Mouse (Mus musculus) forebrain, embryonic 14.5 days (tissue): ENCODE measurements at regions not wholly inside any gene's neighbourhood (a gene's known extent, or its start where the extent isn't known, plus 50 kb on each side); places are given as distances from the start of the nearest gene placed in this dataset.
A peak's percentile ranks its signal among the peaks of the same experiment; 100 is the strongest.

ENCODE experiments used
- ATAC-seq: fragments of 200-750 bp; cut with Nextera tagmentation; 2 replicates; pipeline ENCODE4 v1.8.0; 2017; ENCODE audit warnings: mild to moderate bottlenecking, moderate library complexity
- DNase-seq: peaks from one replicate; pipeline ENCODE4 v3.0.0-alpha.2; 2015; ENCODE audit warnings: low spot score
- H3K27ac ChIP-seq: fragments of 300-500 bp; sonication (generic); 2 replicates; pipeline ENCODE4 v1.5.1; 2014; ENCODE audit warnings: low read depth, mild to moderate bottlenecking, control low read depth, low read length, moderate library complexity
- H3K27me3 ChIP-seq: fragments of 300-500 bp; sonication (generic); replicated peaks from 2 replicates; pipeline ENCODE4 v1.6.1; 2014; ENCODE audit warnings: low read length, control low read depth, mixed read lengths; ENCODE audit not compliant: control insufficient read depth, insufficient read depth
- H3K36me3 ChIP-seq: fragments of 300-500 bp; sonication (generic); 2 replicates; pipeline ENCODE4 v1.6.1; 2014; ENCODE audit warnings: low read length, control low read depth; ENCODE audit not compliant: control insufficient read depth, insufficient read depth
- H3K4me1 ChIP-seq: fragments of 300-500 bp; sonication (generic); 2 replicates; pipeline ENCODE4 v1.6.1; 2014; ENCODE audit warnings: antibody characterized with exemption, low read length, control low read depth; ENCODE audit not compliant: control insufficient read depth, insufficient read depth
- H3K4me2 ChIP-seq: fragments of 300-500 bp; sonication (generic); 2 replicates; pipeline ENCODE4 v1.6.1; 2014; ENCODE audit warnings: mild to moderate bottlenecking, control low read depth, low read length
- H3K4me3 ChIP-seq: fragments of 300-500 bp; sonication (generic); 2 replicates; pipeline ENCODE4 v1.5.1; 2014; ENCODE audit warnings: low read depth, low read length, control low read depth
- H3K9ac ChIP-seq: fragments of 300-500 bp; sonication (generic); 2 replicates; pipeline ENCODE4 v1.6.1; 2014; ENCODE audit warnings: mild to moderate bottlenecking, low read length, control low read depth, moderate library complexity
- H3K9me3 ChIP-seq: fragments of 300-500 bp; sonication (generic); replicated peaks from 2 replicates; pipeline ENCODE4 v1.6.1; 2016; ENCODE audit warnings: low read length, control low read depth, mixed read lengths; ENCODE audit not compliant: control insufficient read depth
- WGBS: fragments of 180-500 bp; shearing (Covaris S2); extraction: QIAGEN DNeasy Blood & Tissue Kit; methylation state at CpG from one replicate; pipeline ENCODE4 v1.1.7; 2014; 5-methylcytosine and 5-hydroxymethylcytosine counted together

DNA sequence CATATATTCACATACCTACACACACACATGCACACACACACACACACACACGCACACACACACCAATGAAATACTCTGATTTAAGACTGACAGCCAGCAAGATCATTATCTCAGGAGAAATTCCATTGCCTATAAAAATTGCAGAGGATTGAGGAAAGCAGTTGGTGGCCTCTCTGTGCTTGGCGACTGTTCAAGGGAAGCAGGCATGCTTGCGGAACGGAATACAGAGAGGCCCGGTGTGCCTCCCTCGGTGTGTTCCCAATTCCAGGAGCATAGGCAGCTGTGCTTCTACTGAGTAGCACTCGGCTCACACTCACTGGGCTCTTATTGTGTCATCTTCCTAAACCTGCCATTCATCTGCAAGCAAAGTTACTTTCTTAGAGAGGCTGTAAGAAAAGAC is 310.3 kb upstream of the Mki67 start:
- H3K4me3 ChIP-seq: no peak overlapping the region
- no peaks in the 10 kb centered on the region for H3K27me3 ChIP-seq
- DNase-seq (peak; percentile 36), ATAC-seq (no peak)
- H3K27ac ChIP-seq: no peak overlapping the region
- H3K9me3 ChIP-seq: no peaks in the 10 kb centered on the region
- H3K4me2 ChIP-seq: no peak overlapping the region
- 46% methylated on average over 7 of the region's 7 CpGs for WGBS
- no peaks in the 10 kb centered on the region for H3K4me1 ChIP-seq
- no peak overlapping the region for H3K9ac ChIP-seq
- no peaks in the 10 kb centered on the region for H3K36me3 ChIP-seq

DNA sequence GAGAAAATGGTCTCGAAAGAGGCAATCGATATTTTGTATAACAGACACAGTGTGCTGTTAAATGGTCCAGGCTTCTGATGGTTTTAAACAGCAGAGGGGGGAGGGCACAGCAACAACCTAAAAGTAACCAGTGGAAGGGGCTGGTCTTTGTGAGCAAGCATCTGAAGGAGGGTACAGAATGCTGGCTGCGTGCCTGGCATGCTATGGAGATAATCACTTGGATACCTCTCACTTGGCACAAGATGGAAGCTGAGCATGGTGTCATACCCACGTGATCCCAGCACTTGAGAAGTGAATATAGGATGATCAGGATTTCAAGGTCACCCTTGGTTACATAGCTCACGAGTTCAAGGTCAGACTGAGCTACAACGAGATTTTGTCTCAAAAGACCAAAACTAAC is 315.9 kb upstream of the Mki67 start:
- 76% methylated on average over 6 of the region's 6 CpGs for whole genome bisulfite sequencing

DNA sequence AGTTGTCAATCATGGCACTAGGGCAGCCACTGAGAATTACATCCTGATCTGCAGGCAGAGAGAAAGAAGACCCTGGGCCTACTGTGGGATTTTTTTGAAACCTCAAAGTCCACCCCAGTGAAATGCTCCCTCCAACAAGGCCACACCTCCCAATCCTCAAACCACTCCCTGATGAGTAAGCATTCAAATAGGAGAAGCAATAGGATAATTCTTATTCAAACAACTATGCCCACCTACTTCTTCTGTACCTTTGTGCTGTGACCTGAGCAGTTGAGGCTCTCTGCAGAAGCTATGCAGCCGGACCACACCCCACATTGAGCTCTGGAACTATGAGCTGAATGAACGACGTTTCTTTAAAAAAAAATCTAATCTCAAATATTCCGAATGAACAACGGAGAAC is 317.4 kb upstream of the Mki67 start:
- 92% methylated on average over 5 of the region's 5 CpGs for WGBS
- Histone ChIP-seq H3K36me3 (no peaks in the 10 kb centered on the region), H3K27ac (no peak overlapping the region), H3K4me3 (no peak overlapping the region), H3K4me2 (no peak overlapping the region), H3K9ac (no peak overlapping the region), H3K4me1 (peaks cover 4% of the 10 kb centered on the region), H3K9me3 (no peaks in the 10 kb centered on the region), H3K27me3 (no peaks in the 10 kb centered on the region)
- DNase-seq (no peak), ATAC-seq (no peak)

More for the DNA sequence above, 315.9 kb upstream of the Mki67 start:
- Histone ChIP-seq H3K27ac (no peak overlapping the region), H3K9me3 (no peaks in the 10 kb centered on the region), H3K27me3 (no peaks in the 10 kb centered on the region), H3K4me1 (peaks cover 4% of the 10 kb centered on the region), H3K4me2 (no peak overlapping the region), H3K9ac (no peak overlapping the region), H3K36me3 (no peaks in the 10 kb centered on the region), H3K4me3 (no peak overlapping the region)
- ATAC-seq (no peak), DNase-seq (peak; percentile 47)

DNA sequence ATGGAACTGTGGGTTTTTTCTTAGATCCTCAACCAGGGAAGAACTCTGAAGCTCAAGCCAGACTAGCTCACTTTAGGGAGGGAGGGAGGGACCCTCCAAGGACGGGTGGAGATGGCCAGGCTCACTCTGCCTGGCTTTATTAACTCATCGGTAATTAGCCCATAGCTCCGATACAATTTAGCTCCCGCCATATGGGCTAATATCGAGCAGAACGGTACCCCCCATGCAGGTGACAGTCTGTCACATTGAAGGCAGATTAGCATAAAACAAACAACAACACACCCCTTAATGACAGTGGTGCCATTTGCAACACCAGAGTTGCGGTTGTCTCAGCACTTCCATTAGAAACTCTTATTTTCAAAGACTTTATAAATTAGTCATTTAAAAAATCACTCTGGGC is 319.6 kb upstream of the Mki67 start:
- Histone ChIP-seq H3K27me3 (no peaks in the 10 kb centered on the region), H3K9me3 (no peaks in the 10 kb centered on the region), H3K4me3 (no peak overlapping the region), H3K36me3 (no peaks in the 10 kb centered on the region), H3K27ac (no peak overlapping the region), H3K4me1 (peaks cover 4% of the 10 kb centered on the region), H3K4me2 (no peak overlapping the region), H3K9ac (no peak overlapping the region)
- WGBS: 55% methylated on average over 7 of the region's 7 CpGs
- peak; percentile 35 for DNase-seq
- ATAC-seq: no peak

DNA sequence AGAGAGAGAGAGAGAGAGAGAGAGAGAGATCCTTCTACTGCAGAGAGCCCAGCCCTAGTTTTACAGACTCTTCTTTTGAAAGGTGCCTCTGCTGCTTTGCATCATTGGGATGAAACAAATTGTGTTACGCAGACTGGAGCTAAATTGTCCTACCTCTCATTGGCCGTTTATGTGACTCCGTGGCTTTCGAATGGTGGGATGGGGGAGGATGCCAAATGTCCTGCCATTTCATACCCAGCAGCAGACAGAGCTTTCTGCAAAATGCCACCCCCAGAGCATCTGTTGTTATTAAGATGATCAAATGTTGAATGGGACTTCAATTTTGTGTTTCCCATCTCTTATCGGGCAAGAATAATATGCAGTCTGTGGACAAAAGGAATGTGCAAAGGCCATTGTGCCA is 321.9 kb upstream of the Mki67 start:
- Histone ChIP-seq H3K9ac (no peak overlapping the region), H3K27me3 (no peaks in the 10 kb centered on the region), H3K36me3 (no peaks in the 10 kb centered on the region), H3K4me3 (no peak overlapping the region), H3K4me1 (no peaks in the 10 kb centered on the region; the same call in 1 of the 2 replicates), H3K4me2 (no peak overlapping the region), H3K9me3 (no peaks in the 10 kb centered on the region), H3K27ac (no peak overlapping the region)
- ATAC-seq: no peak
- 80% methylated on average over 5 of the region's 5 CpGs for WGBS
- DNase-seq: no peak

DNA sequence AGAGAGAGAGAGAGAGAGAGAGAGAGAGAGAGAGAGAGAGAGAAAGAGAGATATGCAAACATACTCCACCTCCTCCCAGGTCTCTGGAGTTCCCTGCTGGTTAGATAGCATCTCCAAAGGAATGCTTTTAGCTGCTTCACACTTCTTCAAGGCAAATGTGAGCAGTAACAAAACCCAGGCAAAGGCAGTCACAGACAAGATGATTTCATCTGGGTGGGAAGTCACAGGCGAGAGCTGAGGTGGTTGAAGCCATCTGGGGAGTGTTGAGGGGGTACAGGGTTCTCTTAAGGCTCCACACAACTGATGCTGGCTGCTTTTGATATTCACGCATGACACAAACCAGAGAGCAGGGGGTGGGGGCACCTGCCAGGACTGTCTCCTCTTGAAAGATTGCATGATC is 322.7 kb upstream of the Mki67 start:
- ATAC-seq (no peak), DNase-seq (no peak)
- H3K4me2 ChIP-seq: no peak overlapping the region
- H3K36me3 ChIP-seq: no peaks in the 10 kb centered on the region
- no peaks in the 10 kb centered on the region for H3K27me3 ChIP-seq
- H3K9me3 ChIP-seq: no peaks in the 10 kb centered on the region
- no peak overlapping the region for H3K4me3 ChIP-seq
- H3K4me1 ChIP-seq: no peaks in the 10 kb centered on the region; the same call in 1 of the 2 replicates
- H3K9ac ChIP-seq: no peak overlapping the region
- H3K27ac ChIP-seq: no peak overlapping the region
- 62% methylated on average over 2 of the region's 2 CpGs for WGBS

DNA sequence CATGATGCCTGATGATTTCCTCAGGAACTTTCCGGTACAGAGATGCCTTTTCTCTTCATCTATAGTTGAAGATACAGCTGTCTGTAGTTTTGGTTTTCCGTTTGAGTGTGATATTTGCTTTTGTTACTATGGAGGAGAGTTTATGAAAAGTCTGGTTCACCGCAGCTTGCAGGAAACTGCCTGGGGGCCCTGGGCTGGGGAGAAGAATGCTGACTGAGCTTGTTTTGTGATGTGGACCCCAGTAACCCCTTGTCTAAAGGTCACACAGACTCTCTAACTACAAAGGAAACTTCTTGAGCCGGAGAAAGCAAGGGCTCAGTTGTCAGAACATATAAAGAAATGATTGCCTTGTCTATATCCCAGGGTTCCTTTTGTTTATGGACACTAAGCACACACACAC is 325.8 kb upstream of the Mki67 start:
- peaks cover 3% of the 10 kb centered on the region for H3K4me1 ChIP-seq
- no peak overlapping the region for H3K4me3 ChIP-seq
- WGBS: 70% methylated on average over 4 of the region's 4 CpGs
- H3K9me3 ChIP-seq: no peaks in the 10 kb centered on the region
- H3K4me2 ChIP-seq: no peak overlapping the region
- no peak overlapping the region for H3K27ac ChIP-seq
- no peaks in the 10 kb centered on the region for H3K36me3 ChIP-seq
- H3K27me3 ChIP-seq: no peaks in the 10 kb centered on the region
- no peak overlapping the region for H3K9ac ChIP-seq
- ATAC-seq (no peak), DNase-seq (no peak)

DNA sequence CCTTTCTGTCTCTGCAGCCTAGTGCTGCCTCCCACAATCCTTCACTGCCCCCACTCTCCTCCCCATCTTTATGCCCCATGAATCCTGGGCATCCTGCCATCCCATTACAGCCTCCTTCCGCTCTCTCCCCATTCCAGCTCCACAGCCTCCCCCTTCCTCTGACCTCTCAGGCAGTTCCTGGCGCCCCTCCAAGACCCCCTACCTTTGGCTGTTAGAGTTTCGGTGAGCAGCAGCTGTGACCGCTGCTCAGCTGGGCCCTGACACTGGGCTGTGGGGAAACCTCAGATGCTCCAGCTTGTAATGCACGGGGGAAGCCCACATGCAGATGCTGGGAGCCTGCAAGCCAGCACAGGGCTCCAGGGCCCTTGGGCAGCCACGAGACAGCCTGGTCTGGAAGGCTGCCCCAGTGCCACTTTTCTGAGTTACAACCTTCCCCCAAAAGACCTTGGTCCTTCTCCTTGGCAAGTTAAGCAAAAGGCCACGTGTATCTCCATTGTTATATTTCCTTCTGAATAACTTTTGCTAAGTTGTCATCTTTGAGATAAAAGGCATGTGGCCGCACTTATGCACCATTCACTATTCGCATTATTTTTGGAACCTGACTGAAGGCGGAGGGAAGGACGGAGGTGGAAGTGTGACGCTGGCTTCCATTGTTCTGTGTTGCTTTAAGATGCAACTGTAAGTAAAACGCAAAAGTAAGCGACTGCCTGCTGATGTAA is 330.6 kb upstream of the Mki67 start:
- DNase-seq (peak; percentile 94), ATAC-seq (peak; percentile 93)
- H3K36me3 ChIP-seq: no peaks in the 10 kb centered on the region
- no peak overlapping the region for H3K4me3 ChIP-seq
- H3K4me2 ChIP-seq: peak overlapping the region; percentile 12
- peak overlapping the region; percentile 45 for H3K27ac ChIP-seq
- H3K27me3 ChIP-seq: no peaks in the 10 kb centered on the region; the same call in 1 of the 2 replicates
- H3K4me1 ChIP-seq: peaks cover 18% of the 10 kb centered on the region
- H3K9ac ChIP-seq: no peak overlapping the region
- H3K9me3 ChIP-seq: no peaks in the 10 kb centered on the region
- WGBS: 8% methylated on average over 14 of the region's 14 CpGs

DNA sequence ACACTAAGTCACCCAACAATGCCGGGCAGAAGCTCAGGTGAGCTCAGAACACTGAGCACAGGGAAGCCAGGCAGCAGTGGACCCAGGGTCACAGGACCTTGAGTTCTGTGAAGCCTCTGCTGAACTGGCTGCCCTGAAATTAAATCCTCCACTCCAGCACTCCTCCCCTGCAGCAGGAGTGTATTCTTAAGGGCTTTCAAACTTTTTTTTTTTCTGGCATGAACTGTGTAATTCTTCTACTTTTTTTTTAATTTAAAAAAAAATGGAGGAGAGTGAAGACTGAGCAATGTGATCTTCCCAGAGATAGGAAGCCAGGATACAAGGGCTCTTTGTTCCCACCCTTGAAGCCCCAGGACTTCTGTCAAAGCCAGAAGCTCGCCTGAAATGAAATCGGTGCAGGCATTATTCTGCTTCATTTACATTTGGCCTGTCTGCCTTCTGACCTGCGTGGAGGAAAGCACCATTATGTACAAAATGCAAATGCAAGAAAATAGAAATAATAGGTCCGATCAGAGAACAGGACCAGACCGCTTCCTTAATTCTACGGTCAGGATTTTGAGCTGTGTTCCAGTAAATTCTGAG is 331.3 kb upstream of the Mki67 start:
- no peak overlapping the region for H3K4me3 ChIP-seq
- peak; percentile 40; the same call in 1 of the 2 replicates for ATAC-seq
- DNase-seq: peak; percentile 63
- H3K4me1 ChIP-seq: peaks cover 18% of the 10 kb centered on the region
- no peaks in the 10 kb centered on the region for H3K9me3 ChIP-seq
- H3K27ac ChIP-seq: peak overlapping the region; percentile 45
- no peaks in the 10 kb centered on the region; the same call in 1 of the 2 replicates for H3K27me3 ChIP-seq
- peak overlapping the region; percentile 12 for H3K4me2 ChIP-seq
- no peaks in the 10 kb centered on the region for H3K36me3 ChIP-seq
- WGBS: 5% methylated on average over 7 of the region's 7 CpGs
- H3K9ac ChIP-seq: no peak overlapping the region
